In the genomic region with DNA sequence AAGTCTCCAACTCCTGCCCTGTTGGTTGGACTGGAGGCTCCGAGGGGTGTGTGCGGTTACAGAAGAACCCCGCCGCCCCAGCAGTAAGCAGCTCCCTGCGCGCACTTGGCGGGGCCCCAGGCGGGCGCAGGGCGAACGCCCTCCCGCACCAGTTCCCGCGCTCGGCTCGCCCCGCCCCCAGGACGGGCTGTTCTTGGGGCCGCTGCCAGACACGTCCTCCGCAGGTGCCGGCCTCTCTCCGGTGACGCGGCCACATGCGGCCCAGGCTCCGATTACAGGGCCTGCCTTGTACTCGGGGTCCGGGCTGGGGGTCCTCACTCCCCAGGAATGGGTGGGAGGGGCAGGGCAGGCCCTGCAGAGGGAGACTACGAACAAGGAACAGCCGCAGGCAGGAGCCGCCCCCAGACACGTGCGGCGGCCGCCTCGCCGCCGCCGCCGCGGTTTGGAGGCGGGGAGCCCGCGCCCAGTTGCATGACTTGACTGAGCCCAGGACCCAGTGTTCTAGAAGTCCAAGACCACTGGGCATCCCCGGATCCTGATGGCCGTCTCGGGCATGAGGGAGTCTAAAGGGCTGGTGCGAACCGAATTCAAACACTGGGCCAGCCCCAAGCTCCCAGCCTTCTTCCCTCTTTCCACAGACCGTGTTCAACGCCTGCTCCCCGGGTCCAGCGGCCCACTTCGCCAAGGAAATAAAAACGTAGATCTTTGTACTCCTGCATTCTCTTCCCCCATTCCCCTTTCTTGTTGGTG, we compare ENCODE assay signal across 9 mouse cellular contexts. TPM values are rescaled to one million over a fixed set of nuclear protein-coding genes. Genes with fewer than 3 reads are reported as not detected.
DNase-seq lines count a peak whose midpoint lies in the region; ATAC-seq and TF ChIP-seq lines count a peak whose summit lies in the region.
"Had no signal": no experiment of that assay in that cellular context is flagged by ENCODE, and none has a peak within 500 bp of the region (broad histone marks: within the 10 kb centered on the region; RNA-seq: fewer than 3 reads in every experiment).

No protein-coding gene starts in this region.

- TF ChIP-seq CTCF in brain, embryonic 14.5 days (IDR thresholded peaks at IDR 0.05; ENCODE audit: borderline replicate concordance, extremely low read depth, insufficient read depth, insufficient read length) = no peak
- no peak for TF ChIP-seq CTCF in heart, adult 2 months (IDR thresholded peaks at IDR 0.05)

- peak overlapping the region; percentile 60 for H3K4me2 ChIP-seq in kidney, embryonic 16.5 days (replicated peaks; ENCODE audit: low read depth, low read length)

- H3K4me3 ChIP-seq in heart, adult 2 months = peak overlapping the region; percentile 43
- peak overlapping the region; percentile 47 for H3K4me3 ChIP-seq in kidney, embryonic 16.5 days (ENCODE audit: low read length)

- H3K9me3 ChIP-seq in kidney, embryonic 16.5 days (ENCODE audit: low read length) = peaks cover 17% of the 10 kb centered on the region

- H3K4me1 ChIP-seq in heart, adult 2 months (ENCODE audit: control insufficient read depth, insufficient read depth, low read length) = peaks cover 1% of the 10 kb centered on the region; the same call in 1 of the 2 replicates
- H3K4me1 ChIP-seq in kidney, embryonic 16.5 days (ENCODE audit: insufficient read depth, low read length) = peaks cover 16% of the 10 kb centered on the region

- no peak for TF ChIP-seq POLR2A in brain, embryonic 14.5 days (IDR thresholded peaks at IDR 0.05; ENCODE audit: borderline replicate concordance, extremely low read depth, insufficient read depth, insufficient read length, poor library complexity, severe bottlenecking)
- no peak for TF ChIP-seq POLR2A in heart, adult 2 months (IDR thresholded peaks at IDR 0.05; ENCODE audit: insufficient read depth, low read depth, low read length)

- intact Hi-C loops in heart, adult 2 months (cut with DNase I) = loop anchor here (5.0 to 10.0 kb wide), 3 partner anchors 168 to 570 kb away; a partner anchor contains a TSS

- whole genome bisulfite sequencing in heart, adult 2 months = 20% methylated on average over 53 of the region's 56 CpGs
- 19% methylated on average over 56 of the region's 56 CpGs for WGBS in kidney, embryonic 16.5 days

- peak; percentile 10; the same call in 1 of the 2 replicates for ATAC-seq in kidney, embryonic 16.5 days (ENCODE audit: low FRiP score, low TSS enrichment)

- TF ChIP-seq EP300 in heart, adult 2 months (IDR thresholded peaks at IDR 0.05; ENCODE audit: insufficient read depth, low read depth, low read length) = no peak

- H3K36me3 ChIP-seq in heart, adult 2 months (ENCODE audit: control insufficient read depth, insufficient read depth, low read length) = no peaks in the 10 kb centered on the region
- H3K36me3 ChIP-seq in kidney, embryonic 16.5 days (ENCODE audit: insufficient read depth, low read length) = no peaks in the 10 kb centered on the region

- DNase-seq in heart, adult 11 months = peak; percentile 95
- no peak for DNase-seq in heart, adult 8-10 months (ENCODE audit: low spot score)
- peak; percentile 72 for DNase-seq in brain, embryonic 14.5 days (ENCODE audit: low read depth)
- peak; percentile 54 to 68 for DNase-seq in heart, adult 2 months
- peak; percentile 61 for DNase-seq in lung, postnatal 10 days
- DNase-seq in right cerebral cortex, postnatal 14 days = peak; percentile 37
- DNase-seq in cerebellum, adult 11-12 months = no peak

- H3K79me2 ChIP-seq in heart, adult 2 months (replicated peaks; ENCODE audit: control insufficient read depth, insufficient read depth, low read length) = no peaks in the 10 kb centered on the region

- H3K27ac ChIP-seq in heart, adult 2 months = no peak overlapping the region
- peak overlapping the region; percentile 59 for H3K27ac ChIP-seq in kidney, embryonic 16.5 days (ENCODE audit: low read length)

- H3K9ac ChIP-seq in heart, adult 2 months (ENCODE audit: low read depth, low read length) = no peak overlapping the region; the same call in 1 of the 2 replicates
- H3K9ac ChIP-seq in kidney, embryonic 16.5 days (replicated peaks; ENCODE audit: low read length) = peak overlapping the region; percentile 66

- 0 out of 2 replicates have a peak, but pooled peaks cover 2% of the 10 kb centered on the region for H3K27me3 ChIP-seq in heart, adult 2 months (ENCODE audit: control insufficient read depth, insufficient read depth, low read length)
- H3K27me3 ChIP-seq in kidney, embryonic 16.5 days (ENCODE audit: insufficient read depth, low read length) = no peaks in the 10 kb centered on the region

RNA-seq across cellular contexts. Expression of a gene that starts 4.1 kb away (rescaled TPM):
- total RNA-seq in heart, adult 8-10 months (2022) = 10 to 100 TPM; 27.9 to 44.7 (median 34.9) TPM
- polyA plus RNA-seq in brain, embryonic 14.5 days (2012; rRNA removed) = 174 and 264 TPM in 2 replicates
- 10 to 100 TPM; 33.9 to 42.4 TPM for total RNA-seq in heart, adult 2 months (2021)
- polyA plus RNA-seq in heart, adult 2 months (2012; rRNA removed) = 12.3 and 15.7 TPM in 2 replicates
- polyA plus RNA-seq in kidney, embryonic 16.5 days (2015; fragmentation: Nextera tagmentation; extraction: Ambion mirVana) = 675 and 814 TPM in 2 replicates

RNA-seq across cellular contexts. Expression of a gene that starts 8.6 kb away (rescaled TPM):
- total RNA-seq in heart, adult 8-10 months (2022) = under 1 TPM; 0.52 to 0.85 (median 0.54) TPM
- 0.71 and 1.2 TPM in 2 replicates for polyA plus RNA-seq in brain, embryonic 14.5 days (2012; rRNA removed)
- under 1 TPM; 0.36 to 0.42 TPM for total RNA-seq in heart, adult 2 months (2021)
- polyA plus RNA-seq in heart, adult 2 months (2012; rRNA removed) = 2.3 and 2.5 TPM in 2 replicates
- polyA plus RNA-seq in kidney, embryonic 16.5 days (2015; fragmentation: Nextera tagmentation; extraction: Ambion mirVana) = 7.2 and 8.3 TPM in 2 replicates
- polyA plus RNA-seq: C2C12 had no signal

RNA-seq across cellular contexts. Expression of a gene that starts 38.0 kb away (rescaled TPM):
- not detected for total RNA-seq in heart, adult 8-10 months (2022)
- polyA plus RNA-seq in brain, embryonic 14.5 days (2012; rRNA removed) = 0.78 and 0.88 TPM in 2 replicates
- total RNA-seq in heart, adult 2 months (2021) = not detected
- not detected in 2 replicates for polyA plus RNA-seq in heart, adult 2 months (2012; rRNA removed)
- polyA plus RNA-seq in kidney, embryonic 16.5 days (2015; fragmentation: Nextera tagmentation; extraction: Ambion mirVana) = 9.1 and 10.4 TPM in 2 replicates

Comparison
In these comparisons a context has a peak if more than half of its experiments do, and no peak if none do; other contexts are left out.
1. DNase-seq: peak in heart, adult 11 months (single experiment), brain, embryonic 14.5 days (single experiment), heart, adult 2 months (2 of 2), lung, postnatal 10 days (single experiment) and right cerebral cortex, postnatal 14 days (single experiment); none in heart, adult 8-10 months (single experiment) and cerebellum, adult 11-12 months (single experiment).
2. RNA of a gene that starts 4.1 kb away (polyA plus RNA-seq): 675 to 814 TPM in kidney, embryonic 16.5 days and 174 to 264 TPM in brain, embryonic 14.5 days; 12.3 to 15.7 TPM in heart, adult 2 months; every median in the first group is over 10 times any median in the second.